Mouse (Mus musculus): ENCODE measurements around the gene Tnfsfm13.

GRCm38 (mm10) chr11:69666665-69667005 lies 29.3 kb downstream of the Tnfsfm13 start:
- no peak for TF ChIP-seq POLR2A (IDR thresholded peaks at IDR 0.05; ENCODE audit: insufficient read depth, low read depth, low read length)
- TF ChIP-seq CTCF (IDR thresholded peaks at IDR 0.05; ENCODE audit: insufficient read depth, low read depth, low read length) = no peak
